Mouse (Mus musculus): ENCODE measurements around the gene Pecam1. TPM values are rescaled to one million over a fixed set of nuclear protein-coding genes. Genes with fewer than 3 reads are reported as not detected.

The Pecam1 gene
- total RNA-seq, 1 experiment from 2014 or later, result 151 TPM

- ATAC-seq (ENCODE audit: extremely low read depth, insufficient number of reproducible peaks, low FRiP score, poor library complexity, severe bottlenecking), result no peak
These were observed 43.3 kb downstream of the Pecam1 start for GRCm38 (mm10) chr11:106707085-106707484.

- no peak for ATAC-seq (ENCODE audit: extremely low read depth, insufficient number of reproducible peaks, low FRiP score, poor library complexity, severe bottlenecking)
These were observed 44.2 kb downstream of the Pecam1 start for GRCm38 (mm10) chr11:106706212-106706611.

- no peak for ATAC-seq (ENCODE audit: extremely low read depth, insufficient number of reproducible peaks, low FRiP score, poor library complexity, severe bottlenecking)
These were observed 45.9 kb downstream of the Pecam1 start for GRCm38 (mm10) chr11:106704399-106705111.

- ATAC-seq (ENCODE audit: extremely low read depth, insufficient number of reproducible peaks, low FRiP score, poor library complexity, severe bottlenecking), result no peak
These were observed 46.5 kb downstream of the Pecam1 start for GRCm38 (mm10) chr11:106703931-106704330.

- ATAC-seq (ENCODE audit: extremely low read depth, insufficient number of reproducible peaks, low FRiP score, poor library complexity, severe bottlenecking), result peak; percentile 18; the same call in 1 of the 2 replicates
These were observed 47.8 kb downstream of the Pecam1 start for GRCm38 (mm10) chr11:106702584-106702983.

- ATAC-seq (ENCODE audit: extremely low read depth, insufficient number of reproducible peaks, low FRiP score, poor library complexity, severe bottlenecking), result no peak
These were observed 48.8 kb downstream of the Pecam1 start for GRCm38 (mm10) chr11:106701589-106701988.

GRCm38 (mm10) chr11:106699083-106699482 lies 51.3 kb downstream of the Pecam1 start:
- no peak for ATAC-seq (ENCODE audit: extremely low read depth, insufficient number of reproducible peaks, low FRiP score, poor library complexity, severe bottlenecking)

GRCm38 (mm10) chr11:106698289-106698688 lies 52.1 kb downstream of the Pecam1 start:
- ATAC-seq (ENCODE audit: extremely low read depth, insufficient number of reproducible peaks, low FRiP score, poor library complexity, severe bottlenecking), result no peak

- ATAC-seq (ENCODE audit: extremely low read depth, insufficient number of reproducible peaks, low FRiP score, poor library complexity, severe bottlenecking), result no peak
These were observed 54.5 kb downstream of the Pecam1 start for GRCm38 (mm10) chr11:106695917-106696316.

GRCm38 (mm10) chr11:106692890-106693289 lies 57.5 kb downstream of the Pecam1 start:
- no peak for ATAC-seq (ENCODE audit: extremely low read depth, insufficient number of reproducible peaks, low FRiP score, poor library complexity, severe bottlenecking)

- ATAC-seq (ENCODE audit: extremely low read depth, insufficient number of reproducible peaks, low FRiP score, poor library complexity, severe bottlenecking), result no peak
These were observed 62.1 kb downstream of the Pecam1 start for GRCm38 (mm10) chr11:106688375-106688774.

- no peak for ATAC-seq (ENCODE audit: extremely low read depth, insufficient number of reproducible peaks, low FRiP score, poor library complexity, severe bottlenecking)
These were observed 63.1 kb downstream of the Pecam1 start for GRCm38 (mm10) chr11:106687293-106687692.

- no peak for ATAC-seq (ENCODE audit: extremely low read depth, insufficient number of reproducible peaks, low FRiP score, poor library complexity, severe bottlenecking)
These were observed 66.4 kb downstream of the Pecam1 start for GRCm38 (mm10) chr11:106684027-106684426.

GRCm38 (mm10) chr11:106683345-106683744 lies 67.1 kb downstream of the Pecam1 start:
- ATAC-seq (ENCODE audit: extremely low read depth, insufficient number of reproducible peaks, low FRiP score, poor library complexity, severe bottlenecking), result no peak

GRCm38 (mm10) chr11:106681138-106681537 lies 69.3 kb downstream of the Pecam1 start:
- ATAC-seq (ENCODE audit: extremely low read depth, insufficient number of reproducible peaks, low FRiP score, poor library complexity, severe bottlenecking), result no peak

- ATAC-seq (ENCODE audit: extremely low read depth, insufficient number of reproducible peaks, low FRiP score, poor library complexity, severe bottlenecking), result no peak
These were observed 70.6 kb downstream of the Pecam1 start for GRCm38 (mm10) chr11:106679874-106680273.

GRCm38 (mm10) chr11:106677910-106678591 lies 72.4 kb downstream of the Pecam1 start:
- ATAC-seq (ENCODE audit: extremely low read depth, insufficient number of reproducible peaks, low FRiP score, poor library complexity, severe bottlenecking), result no peak

- no peak for ATAC-seq (ENCODE audit: extremely low read depth, insufficient number of reproducible peaks, low FRiP score, poor library complexity, severe bottlenecking)
These were observed 73.1 kb downstream of the Pecam1 start for GRCm38 (mm10) chr11:106677331-106677730.

- ATAC-seq (ENCODE audit: extremely low read depth, insufficient number of reproducible peaks, low FRiP score, poor library complexity, severe bottlenecking), result no peak
These were observed 74.6 kb downstream of the Pecam1 start for GRCm38 (mm10) chr11:106675875-106676274.

GRCm38 (mm10) chr11:106675201-106675726 lies 75.2 kb downstream of the Pecam1 start:
- no peak for ATAC-seq (ENCODE audit: extremely low read depth, insufficient number of reproducible peaks, low FRiP score, poor library complexity, severe bottlenecking)

Measured in neutrophil, adult 5-6 weeks (primary cell).